Mouse (Mus musculus): Measurements from ENCODE around the gene Pde7b. TPM values are rescaled to one million over a fixed set of nuclear protein-coding genes. Genes with fewer than 3 reads are reported as not detected.

Gene Pde7b
- polyA plus RNA-seq, 1 experiment from 2014 or later: 3.6 TPM

DNA sequence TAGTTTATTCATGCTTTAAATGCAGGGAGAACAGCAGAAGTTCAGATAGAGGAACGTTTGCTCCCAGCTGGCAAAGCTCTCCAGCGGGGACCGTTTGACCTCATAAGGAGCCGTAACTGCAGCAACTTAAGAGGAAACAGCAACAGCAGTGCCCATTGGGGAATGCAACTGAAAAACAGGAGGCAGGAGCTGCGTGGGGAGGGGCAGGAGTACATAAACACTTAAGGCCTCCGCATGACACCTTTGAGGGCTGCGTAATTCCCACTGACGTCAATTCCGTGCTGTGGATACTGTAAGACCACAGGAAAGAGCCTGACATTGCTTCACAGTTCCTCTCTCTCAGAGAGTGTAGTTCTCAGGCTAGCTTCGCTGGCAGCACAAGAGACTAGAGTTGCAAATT is 219.4 kb downstream of the Pde7b start:
- Histone ChIP-seq H3K27me3 (ENCODE audit: control insufficient read depth, insufficient read depth, low read depth, low read length) (no peaks in the 10 kb centered on the region), H3K4me3 (ENCODE audit: low read length) (no peak overlapping the region), H3K9me3 (ENCODE audit: control insufficient read depth, low read length) (no peaks in the 10 kb centered on the region), H3K4me2 (ENCODE audit: low read depth, low read length) (no peak overlapping the region), H3K27ac (ENCODE audit: low read length) (no peak overlapping the region), H3K36me3 (ENCODE audit: control insufficient read depth, insufficient read depth, low read length) (no peaks in the 10 kb centered on the region), H3K4me1 (replicated peaks; ENCODE audit: control insufficient read depth, insufficient read depth, low read length) (peaks cover 3% of the 10 kb centered on the region), H3K9ac (ENCODE audit: low read length) (no peak overlapping the region)
- WGBS: 75% methylated on average over 10 of the region's 10 CpGs
- no peak for ATAC-seq (ENCODE audit: low read depth)

DNA sequence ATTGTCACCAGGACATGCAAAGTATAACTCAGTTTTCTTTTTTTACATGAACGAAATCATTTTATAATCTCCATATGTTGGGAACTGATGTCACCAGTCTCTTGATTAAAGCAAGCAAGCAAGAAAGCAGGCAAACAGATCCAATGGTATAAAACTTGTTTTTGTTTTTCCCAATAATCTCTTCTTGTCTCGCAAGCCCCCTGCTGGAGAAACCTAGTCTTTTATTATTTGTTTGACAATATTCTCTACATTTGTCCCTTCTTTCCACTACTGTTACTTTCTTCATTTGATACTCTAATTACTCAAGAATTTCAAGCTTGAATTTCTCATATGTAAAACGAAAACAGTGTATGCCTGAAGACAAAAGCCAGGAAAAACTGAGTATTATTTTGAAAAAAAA is 220.1 kb downstream of the Pde7b start:
- H3K9me3 ChIP-seq (ENCODE audit: control insufficient read depth, low read length): no peaks in the 10 kb centered on the region

DNA sequence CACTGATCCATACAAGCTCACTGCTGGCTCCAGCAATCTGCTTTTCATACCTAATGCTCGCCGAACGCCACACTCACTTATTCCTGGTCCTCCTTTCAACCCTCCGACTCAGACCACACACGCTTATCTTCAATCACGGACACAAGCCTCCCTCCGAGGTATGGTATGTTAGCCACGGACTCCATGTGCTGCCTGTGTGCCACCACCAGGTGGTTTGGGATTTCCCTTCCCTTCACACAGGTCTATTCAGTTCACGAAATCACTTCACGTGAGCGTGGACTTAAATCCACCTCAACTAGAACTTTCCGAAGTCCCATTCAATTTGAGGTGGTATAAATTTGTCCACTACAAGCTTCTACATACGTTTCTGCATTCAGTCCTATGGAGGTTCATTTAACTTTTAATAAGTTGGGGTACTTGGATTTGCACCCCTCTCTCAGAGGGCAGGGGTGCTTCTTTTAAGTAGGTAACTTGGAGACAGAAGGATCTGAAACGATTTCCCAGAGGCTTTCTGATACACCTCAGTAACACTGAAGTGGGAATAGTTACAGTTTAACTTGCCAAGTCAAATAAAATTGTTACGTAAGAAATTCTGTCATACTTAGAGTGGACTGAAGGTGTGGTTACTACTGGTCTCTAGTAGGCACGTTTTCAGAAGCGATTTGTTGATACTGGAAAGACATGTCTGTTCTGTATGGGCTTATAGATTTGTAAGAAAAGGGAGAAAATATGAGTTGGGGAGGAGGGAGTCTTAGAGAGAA is 221.4 kb downstream of the Pde7b start:
- peaks cover 3% of the 10 kb centered on the region for H3K4me1 ChIP-seq (replicated peaks; ENCODE audit: control insufficient read depth, insufficient read depth, low read length)
- H3K4me2 ChIP-seq (ENCODE audit: low read depth, low read length): no peak overlapping the region
- peak; percentile 85 for ATAC-seq (ENCODE audit: low read depth)
- no peak overlapping the region for H3K4me3 ChIP-seq (ENCODE audit: low read length)
- peak overlapping the region; percentile 85 for H3K27ac ChIP-seq (ENCODE audit: low read length)
- H3K9ac ChIP-seq (ENCODE audit: low read length): no peak overlapping the region
- no peaks in the 10 kb centered on the region for H3K9me3 ChIP-seq (ENCODE audit: control insufficient read depth, low read length)
- H3K36me3 ChIP-seq (ENCODE audit: control insufficient read depth, insufficient read depth, low read length): no peaks in the 10 kb centered on the region
- WGBS: 61% methylated on average over 17 of the region's 17 CpGs
- H3K27me3 ChIP-seq (ENCODE audit: control insufficient read depth, insufficient read depth, low read depth, low read length): no peaks in the 10 kb centered on the region

More for the DNA sequence above, 220.1 kb downstream of the Pde7b start:
- Histone ChIP-seq H3K4me2 (ENCODE audit: low read depth, low read length) (no peak overlapping the region), H3K9ac (ENCODE audit: low read length) (no peak overlapping the region), H3K27ac (ENCODE audit: low read length) (no peak overlapping the region), H3K4me3 (ENCODE audit: low read length) (no peak overlapping the region), H3K4me1 (replicated peaks; ENCODE audit: control insufficient read depth, insufficient read depth, low read length) (peaks cover 3% of the 10 kb centered on the region), H3K36me3 (ENCODE audit: control insufficient read depth, insufficient read depth, low read length) (no peaks in the 10 kb centered on the region), H3K27me3 (ENCODE audit: control insufficient read depth, insufficient read depth, low read depth, low read length) (no peaks in the 10 kb centered on the region)
- no peak for ATAC-seq (ENCODE audit: low read depth)
- 87% methylated on average over 3 of the region's 3 CpGs for WGBS

DNA sequence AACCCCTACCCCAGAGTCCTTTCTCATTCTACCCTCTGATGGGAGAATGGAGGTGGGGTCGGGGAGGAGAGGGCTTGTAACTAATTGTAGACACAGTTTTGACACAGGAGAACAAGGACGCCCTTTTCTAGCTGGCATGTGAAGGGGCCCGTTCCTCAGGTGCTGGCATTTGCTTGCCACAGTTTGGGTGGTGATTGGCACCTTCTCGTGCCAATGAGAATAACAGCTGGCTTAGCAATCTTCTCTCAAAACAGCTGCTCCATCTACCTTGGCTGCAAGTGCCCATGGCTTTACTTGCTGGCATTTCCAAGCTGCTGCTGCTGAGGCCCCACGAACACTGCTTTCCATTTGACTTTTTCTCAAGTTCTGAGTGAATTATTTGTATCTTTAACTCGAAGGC is 223.7 kb downstream of the Pde7b start:
- no peak for ATAC-seq (ENCODE audit: low read depth)
- Histone ChIP-seq H3K4me3 (ENCODE audit: low read length) (no peak overlapping the region), H3K9ac (ENCODE audit: low read length) (no peak overlapping the region), H3K9me3 (ENCODE audit: control insufficient read depth, low read length) (no peaks in the 10 kb centered on the region), H3K4me2 (ENCODE audit: low read depth, low read length) (no peak overlapping the region), H3K27me3 (ENCODE audit: control insufficient read depth, insufficient read depth, low read depth, low read length) (no peaks in the 10 kb centered on the region), H3K27ac (ENCODE audit: low read length) (no peak overlapping the region), H3K36me3 (ENCODE audit: control insufficient read depth, insufficient read depth, low read length) (no peaks in the 10 kb centered on the region), H3K4me1 (replicated peaks; ENCODE audit: control insufficient read depth, insufficient read depth, low read length) (peaks cover 3% of the 10 kb centered on the region)
- 73% methylated on average over 6 of the region's 6 CpGs for WGBS

DNA sequence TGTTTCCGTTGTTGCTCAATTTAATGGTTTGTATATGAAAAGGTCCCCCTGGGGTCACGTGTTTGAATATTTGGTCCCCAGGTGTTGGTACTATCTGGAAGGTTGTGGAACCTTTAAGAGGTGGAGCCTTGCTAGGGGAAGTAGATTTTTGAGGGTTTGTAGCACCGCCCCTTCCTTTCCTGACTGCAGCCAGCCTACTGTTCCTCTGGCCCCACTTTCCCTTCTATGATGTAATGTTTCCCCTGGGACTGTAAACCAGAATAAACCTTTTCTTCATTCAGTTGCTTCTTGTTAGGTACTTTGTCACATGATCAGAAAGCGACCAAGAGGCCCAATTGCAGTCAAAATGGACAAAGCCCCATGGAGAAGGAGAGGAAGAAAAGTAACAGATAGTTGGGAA is 229.8 kb downstream of the Pde7b start:
- WGBS: 89% methylated on average over 4 of the region's 4 CpGs
- no peak overlapping the region for H3K9ac ChIP-seq (ENCODE audit: low read length)

DNA sequence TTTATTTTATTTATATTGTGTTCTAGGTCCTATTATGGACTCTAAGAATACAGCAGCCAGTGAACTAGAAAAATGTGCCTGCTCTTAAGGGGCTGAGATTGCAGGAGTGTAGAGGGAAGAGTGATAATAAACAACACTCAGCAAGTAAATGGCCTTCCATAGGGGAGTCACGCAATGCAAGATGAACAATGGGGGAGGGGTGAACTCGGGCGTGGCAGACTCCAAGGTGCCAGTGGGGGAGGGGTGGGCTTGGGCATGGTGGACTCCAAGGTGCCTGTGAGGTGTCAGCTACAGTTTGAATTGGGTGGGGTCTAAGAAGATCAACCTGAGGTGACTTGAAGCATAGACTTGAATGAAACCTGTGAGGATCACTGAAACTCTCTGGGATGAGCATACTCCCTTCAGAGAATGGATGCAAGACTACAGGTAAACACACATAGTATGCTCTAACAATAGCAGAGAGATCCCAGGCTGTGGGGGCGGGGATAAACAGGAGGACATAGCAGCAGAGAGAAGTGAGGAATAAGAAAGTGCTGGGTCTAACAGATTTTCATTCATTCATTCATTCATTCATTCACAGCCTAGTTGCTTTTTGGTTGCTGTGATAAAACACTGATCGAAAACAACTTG is 230.9 kb downstream of the Pde7b start:
- Histone ChIP-seq H3K4me1 (replicated peaks; ENCODE audit: control insufficient read depth, insufficient read depth, low read length) (peaks cover 6% of the 10 kb centered on the region), H3K4me2 (ENCODE audit: low read depth, low read length) (no peak overlapping the region), H3K36me3 (ENCODE audit: control insufficient read depth, insufficient read depth, low read length) (no peaks in the 10 kb centered on the region), H3K9me3 (ENCODE audit: control insufficient read depth, low read length) (no peaks in the 10 kb centered on the region), H3K9ac (ENCODE audit: low read length) (no peak overlapping the region), H3K4me3 (ENCODE audit: low read length) (no peak overlapping the region), H3K27me3 (ENCODE audit: control insufficient read depth, insufficient read depth, low read depth, low read length) (no peaks in the 10 kb centered on the region), H3K27ac (ENCODE audit: low read length) (no peak overlapping the region)
- WGBS: 75% methylated on average over 5 of the region's 5 CpGs
- no peak for ATAC-seq (ENCODE audit: low read depth)

More for the DNA sequence above, 229.8 kb downstream of the Pde7b start:
- no peak overlapping the region for H3K27ac ChIP-seq (ENCODE audit: low read length)
- H3K27me3 ChIP-seq (ENCODE audit: control insufficient read depth, insufficient read depth, low read depth, low read length): no peaks in the 10 kb centered on the region
- H3K4me3 ChIP-seq (ENCODE audit: low read length): no peak overlapping the region
- peaks cover 2% of the 10 kb centered on the region for H3K4me1 ChIP-seq (replicated peaks; ENCODE audit: control insufficient read depth, insufficient read depth, low read length)
- no peaks in the 10 kb centered on the region for H3K9me3 ChIP-seq (ENCODE audit: control insufficient read depth, low read length)
- ATAC-seq (ENCODE audit: low read depth): no peak
- no peaks in the 10 kb centered on the region for H3K36me3 ChIP-seq (ENCODE audit: control insufficient read depth, insufficient read depth, low read length)
- no peak overlapping the region for H3K4me2 ChIP-seq (ENCODE audit: low read depth, low read length)

DNA sequence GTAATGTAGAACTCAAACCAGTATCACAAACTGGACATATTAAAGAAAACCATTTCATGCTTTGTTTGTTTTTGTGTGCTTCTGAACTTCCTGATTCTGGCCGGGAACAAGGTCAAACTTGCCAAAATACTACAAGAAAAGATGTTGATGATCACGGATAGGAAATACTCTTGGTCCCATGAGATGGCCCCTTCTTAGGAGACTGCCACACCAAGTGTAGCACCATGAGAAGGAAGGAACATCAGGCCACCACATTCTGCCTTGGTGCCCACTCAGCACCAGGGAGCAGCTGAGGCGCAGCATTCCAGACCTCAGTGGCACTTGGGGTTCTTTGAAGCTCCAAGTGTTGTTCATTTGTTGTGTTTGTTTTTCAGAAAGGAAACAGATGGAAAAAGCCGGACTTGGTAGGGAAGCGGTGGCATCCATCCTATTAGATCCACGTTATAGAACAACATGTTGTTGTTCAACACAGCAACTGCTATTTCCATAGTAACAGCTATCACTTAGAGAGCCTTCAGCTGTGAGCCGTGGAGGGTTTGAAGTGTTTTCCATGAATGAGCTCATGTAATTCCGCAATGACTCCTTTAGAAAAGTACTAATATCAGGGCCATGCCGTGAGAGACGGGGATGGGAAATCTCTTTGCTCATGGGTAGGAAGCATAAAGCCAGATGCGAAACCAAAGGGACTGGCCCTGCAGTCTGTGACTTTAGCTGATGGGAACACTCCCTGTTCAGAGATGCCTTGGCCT is 232.5 kb downstream of the Pde7b start:
- Histone ChIP-seq H3K27me3 (ENCODE audit: control insufficient read depth, insufficient read depth, low read depth, low read length) (no peaks in the 10 kb centered on the region), H3K9me3 (ENCODE audit: control insufficient read depth, low read length) (no peaks in the 10 kb centered on the region), H3K4me2 (ENCODE audit: low read depth, low read length) (no peak overlapping the region), H3K27ac (ENCODE audit: low read length) (no peak overlapping the region; the same call in 1 of the 2 replicates), H3K4me3 (ENCODE audit: low read length) (no peak overlapping the region), H3K36me3 (ENCODE audit: control insufficient read depth, insufficient read depth, low read length) (no peaks in the 10 kb centered on the region), H3K4me1 (replicated peaks; ENCODE audit: control insufficient read depth, insufficient read depth, low read length) (peaks cover 11% of the 10 kb centered on the region), H3K9ac (ENCODE audit: low read length) (no peak overlapping the region)
- no peak for ATAC-seq (ENCODE audit: low read depth)
- 55% methylated on average over 11 of the region's 11 CpGs for WGBS

DNA sequence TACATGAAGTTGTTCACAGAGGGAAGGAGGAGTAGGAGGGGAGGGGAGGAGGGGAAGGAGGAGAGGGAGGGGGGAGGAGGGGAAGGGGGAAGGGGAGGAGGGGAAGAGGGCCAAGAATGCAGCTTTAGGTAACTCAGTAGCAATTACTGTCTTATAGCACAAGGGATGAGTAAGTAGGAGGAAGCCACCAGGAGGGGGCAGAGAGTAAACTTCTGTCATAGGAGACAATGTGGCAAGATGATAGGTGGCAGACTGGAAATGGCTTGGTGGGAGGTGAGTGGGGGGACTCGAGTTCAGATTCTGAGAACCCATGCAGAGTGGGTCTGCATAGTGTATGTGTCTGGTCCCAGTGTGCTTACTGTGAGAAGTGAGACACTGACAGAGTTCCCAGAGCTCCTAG is 234.1 kb downstream of the Pde7b start:
- Histone ChIP-seq H3K27me3 (ENCODE audit: control insufficient read depth, insufficient read depth, low read depth, low read length) (no peaks in the 10 kb centered on the region), H3K9me3 (ENCODE audit: control insufficient read depth, low read length) (no peaks in the 10 kb centered on the region), H3K4me2 (ENCODE audit: low read depth, low read length) (no peak overlapping the region), H3K4me3 (ENCODE audit: low read length) (no peak overlapping the region), H3K4me1 (replicated peaks; ENCODE audit: control insufficient read depth, insufficient read depth, low read length) (peaks cover 21% of the 10 kb centered on the region), H3K36me3 (ENCODE audit: control insufficient read depth, insufficient read depth, low read length) (no peaks in the 10 kb centered on the region), H3K27ac (ENCODE audit: low read length) (no peak overlapping the region), H3K9ac (ENCODE audit: low read length) (no peak overlapping the region)
- 31% methylated on average over 1 of the region's 1 CpGs for WGBS
- no peak for ATAC-seq (ENCODE audit: low read depth)

DNA sequence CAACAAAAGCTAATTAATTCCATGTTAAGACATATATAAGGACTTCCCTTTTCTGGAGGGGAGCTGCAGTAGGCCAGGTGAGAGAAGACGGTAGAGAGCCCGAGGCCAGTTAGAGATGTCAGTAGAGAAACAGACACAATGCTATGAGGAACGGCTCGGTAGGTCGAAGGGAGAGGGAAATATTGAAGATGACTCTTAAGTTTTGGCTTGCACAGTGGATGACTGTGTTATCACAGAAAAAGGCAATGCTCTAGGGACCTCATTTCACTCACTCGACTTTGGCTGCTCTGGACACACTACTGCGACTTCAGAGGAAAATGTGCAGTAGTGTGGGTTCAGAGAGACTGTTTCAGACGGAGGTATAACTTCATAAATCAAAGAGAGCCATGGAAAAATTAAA is 234.6 kb downstream of the Pde7b start:
- Histone ChIP-seq H3K27ac (ENCODE audit: low read length) (no peak overlapping the region), H3K9ac (ENCODE audit: low read length) (no peak overlapping the region), H3K4me3 (ENCODE audit: low read length) (no peak overlapping the region), H3K4me1 (replicated peaks; ENCODE audit: control insufficient read depth, insufficient read depth, low read length) (peaks cover 23% of the 10 kb centered on the region), H3K36me3 (ENCODE audit: control insufficient read depth, insufficient read depth, low read length) (no peaks in the 10 kb centered on the region), H3K27me3 (ENCODE audit: control insufficient read depth, insufficient read depth, low read depth, low read length) (no peaks in the 10 kb centered on the region), H3K9me3 (ENCODE audit: control insufficient read depth, low read length) (no peaks in the 10 kb centered on the region), H3K4me2 (ENCODE audit: low read depth, low read length) (no peak overlapping the region)
- WGBS: 74% methylated on average over 8 of the region's 8 CpGs
- no peak for ATAC-seq (ENCODE audit: low read depth)

Data from lung, embryonic 16.5 days (tissue).